Mouse (Mus musculus) spleen, postnatal 4 days (tissue): Measurements from ENCODE around the gene Pigw.

Experiments
- DNase-seq, 2 experiments: peaks; one replicate each; pipeline ENCODE4 v3.0.0; 2022; ENCODE audit warnings: low spot score in 2 of 2

Gene Pigw

GRCm38 (mm10) chr11:84879772-84880464 lies at the start of gene Pigw, which contains the start of gene Myo19:
Gene Pigw (minus strand): TSS chr11:84880285.
Gene Myo19 (plus strand): TSS chr11:84880148.
- DNase-seq: peak; percentile 83 to 91

DNA sequence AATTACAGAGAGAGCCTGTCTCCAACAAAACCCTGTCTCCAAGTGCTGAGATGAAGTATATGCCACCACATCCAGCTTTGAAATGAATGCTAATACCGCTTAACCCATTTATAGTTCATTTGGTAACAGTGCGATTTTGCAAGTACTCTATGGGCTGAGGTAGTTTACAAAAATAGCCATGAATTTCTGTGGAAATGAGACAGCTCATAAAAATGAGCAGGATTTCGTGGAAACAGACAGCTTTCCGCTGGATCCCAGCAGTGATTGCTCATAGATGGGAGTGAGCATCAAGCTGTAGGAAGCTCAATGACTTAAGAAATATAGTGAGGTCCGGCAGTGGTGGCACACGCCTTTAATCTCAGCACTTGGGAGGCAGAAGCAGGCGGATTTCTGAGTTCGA lies 40.9 kb upstream of the Pigw start:
- no peak for DNase-seq

DNA sequence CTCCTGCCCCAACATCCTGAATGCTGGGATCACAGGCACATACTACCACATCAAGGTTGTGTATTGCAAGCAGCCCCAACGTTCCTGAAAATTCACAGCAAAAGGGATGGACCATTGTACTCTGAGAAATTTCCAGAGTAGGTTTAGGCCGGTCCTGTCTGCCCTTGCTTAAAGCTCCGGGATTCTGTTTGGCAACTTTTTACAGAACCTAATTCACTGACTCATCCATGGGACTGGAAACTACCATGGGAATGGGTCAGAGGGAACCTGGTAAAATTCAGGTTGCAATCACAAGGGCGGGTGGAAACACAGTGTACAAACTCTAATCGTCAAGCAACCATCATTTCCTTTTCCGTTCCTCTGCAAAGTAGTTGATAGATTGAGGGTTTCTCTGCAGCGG lies 39.9 kb upstream of the Pigw start:
- DNase-seq: no peak

- peak; percentile 58 to 84 for DNase-seq
Measured at GRCm38 (mm10) chr11:84919276-84919675, 39.2 kb upstream of the Pigw start.

- peak; percentile 90 to 98 for DNase-seq
Measured at GRCm38 (mm10) chr11:84918425-84918824, 38.3 kb upstream of the Pigw start.

- no peak for DNase-seq
Measured at GRCm38 (mm10) chr11:84916703-84917300, 36.7 kb upstream of the Pigw start.

DNA sequence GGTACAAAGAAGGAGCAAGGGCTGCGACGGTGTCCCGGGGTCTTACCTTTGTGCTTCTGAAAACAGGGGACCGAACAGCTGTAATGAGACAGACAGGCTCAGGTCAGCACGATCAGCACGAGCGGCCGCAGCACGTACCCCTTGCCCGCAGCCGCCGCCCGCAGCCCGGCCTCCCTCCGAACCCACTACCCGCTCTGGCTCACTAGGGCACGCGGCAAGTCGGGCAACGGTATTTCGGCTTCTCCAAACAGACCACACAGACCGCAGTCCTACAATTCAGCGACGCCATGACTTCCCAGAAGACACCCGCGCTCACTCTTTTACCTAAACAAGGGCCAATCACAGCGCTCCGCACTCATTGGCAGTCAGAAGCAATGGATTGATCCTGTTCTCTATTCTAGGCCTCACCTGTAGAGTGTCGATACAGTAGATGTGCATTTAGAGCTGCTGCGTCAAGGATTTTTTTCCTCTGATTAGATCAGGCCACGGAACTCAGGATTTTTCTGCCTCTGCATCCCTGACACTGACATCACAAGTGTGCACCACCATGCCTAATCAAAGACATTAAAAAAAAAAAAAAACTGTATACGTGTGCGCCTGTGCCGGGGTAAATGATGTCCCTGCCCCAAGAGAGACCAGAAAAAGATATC lies 36.1 kb upstream of the Pigw start, which contains the start of gene Znhit3:
Gene Znhit3, minus strand, starts transcription at position 314 of the 650 bp plus-strand sequence.
- DNase-seq: peak; percentile 80 to 87

DNA sequence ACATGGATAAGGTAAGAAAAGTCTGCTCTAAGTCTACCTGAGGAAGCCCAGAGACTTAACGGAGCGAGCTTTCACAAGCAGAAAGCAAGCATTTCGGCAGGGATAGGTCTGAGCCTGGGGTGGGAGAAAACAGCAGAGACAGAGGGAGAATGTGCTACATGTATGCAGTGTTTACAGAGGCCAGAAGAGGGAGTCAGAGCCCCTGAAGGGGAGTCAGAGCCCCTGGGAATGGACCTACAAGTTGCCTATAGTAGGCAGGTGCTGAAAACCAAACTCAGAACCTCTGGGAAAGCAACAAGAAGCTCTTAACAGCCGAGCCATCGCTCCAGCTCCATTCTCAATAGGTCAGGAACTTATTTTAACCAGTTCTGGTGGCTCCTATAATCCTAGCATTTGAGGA lies 34.6 kb upstream of the Pigw start:
- no peak for DNase-seq

GRCm38 (mm10) chr11:84910411-84910810 lies 30.3 kb upstream of the Pigw start:
- DNase-seq: no peak

- DNase-seq: no peak
Measured at GRCm38 (mm10) chr11:84908480-84908879, 28.4 kb upstream of the Pigw start.

- DNase-seq: no peak
Measured at GRCm38 (mm10) chr11:84907081-84907480, 27.0 kb upstream of the Pigw start.

DNA sequence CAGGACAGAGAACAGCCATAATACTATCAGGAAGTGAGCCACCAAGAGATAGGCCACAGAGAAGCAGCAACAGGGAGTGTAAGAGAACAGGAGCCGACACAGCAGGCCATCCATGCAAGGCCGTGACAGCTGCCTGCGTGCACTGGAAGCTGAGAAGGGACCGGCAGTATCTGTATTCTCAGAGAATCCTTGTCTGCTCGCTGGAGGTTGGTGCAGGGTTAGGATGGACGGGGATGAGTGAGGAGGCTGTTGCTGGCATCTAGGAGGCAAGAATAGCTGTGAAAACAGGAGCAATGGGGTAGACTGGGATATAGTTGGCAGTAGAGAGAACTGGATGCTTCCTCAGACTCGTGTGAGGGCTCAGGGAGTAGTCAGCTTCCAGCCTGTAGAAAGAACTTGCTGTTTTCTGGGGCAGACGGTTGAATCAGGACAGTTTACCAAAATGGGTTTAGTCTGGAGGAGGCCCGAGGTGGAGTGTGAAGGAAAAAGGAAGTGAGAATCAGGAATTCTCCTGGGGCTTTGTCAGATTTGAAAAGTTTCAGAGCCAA lies 24.6 kb upstream of the Pigw start:
- DNase-seq: no peak

DNA sequence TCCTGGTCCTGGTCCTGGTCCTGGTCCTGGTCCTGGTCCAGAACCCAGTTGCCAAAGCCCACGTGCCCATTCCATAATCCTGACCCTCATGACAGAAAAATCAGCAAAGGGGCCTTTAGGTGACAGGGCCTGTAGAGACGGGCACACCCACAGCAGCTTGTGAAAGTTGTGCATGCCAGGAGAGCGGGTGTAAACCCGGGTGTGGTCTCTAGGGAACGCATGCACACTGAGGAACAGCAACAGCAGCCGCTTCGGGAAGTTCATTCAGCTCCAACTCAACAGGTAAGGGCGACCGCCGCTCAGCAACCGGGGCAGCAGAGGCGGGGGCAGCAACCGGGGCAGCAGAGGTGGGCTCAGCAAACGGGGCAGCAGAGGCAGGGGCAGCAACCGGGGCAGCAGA lies 13.0 kb upstream of the Pigw start:
- DNase-seq: no peak

- DNase-seq: no peak
Measured at GRCm38 (mm10) chr11:84891705-84892104, 11.6 kb upstream of the Pigw start.

DNA sequence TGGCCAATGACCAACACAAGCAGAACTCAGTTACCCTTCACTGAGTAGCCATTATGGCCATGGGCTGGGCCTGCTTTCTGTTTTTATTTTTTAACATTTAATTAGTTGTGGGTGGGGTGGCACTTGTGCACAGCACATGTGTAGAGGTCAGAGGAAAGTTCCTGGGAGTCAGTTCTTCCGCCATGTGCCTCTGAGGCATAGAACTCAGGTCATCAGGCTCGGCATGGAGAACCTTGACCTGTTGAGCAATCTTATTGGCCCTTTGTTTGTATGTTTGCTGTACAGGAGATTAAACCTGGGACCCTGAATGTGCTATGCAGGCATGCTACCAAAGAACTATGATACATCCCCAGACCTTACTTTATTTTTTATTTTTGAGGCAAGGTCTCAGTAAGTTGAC lies 9.4 kb upstream of the Pigw start:
- DNase-seq: no peak

DNA sequence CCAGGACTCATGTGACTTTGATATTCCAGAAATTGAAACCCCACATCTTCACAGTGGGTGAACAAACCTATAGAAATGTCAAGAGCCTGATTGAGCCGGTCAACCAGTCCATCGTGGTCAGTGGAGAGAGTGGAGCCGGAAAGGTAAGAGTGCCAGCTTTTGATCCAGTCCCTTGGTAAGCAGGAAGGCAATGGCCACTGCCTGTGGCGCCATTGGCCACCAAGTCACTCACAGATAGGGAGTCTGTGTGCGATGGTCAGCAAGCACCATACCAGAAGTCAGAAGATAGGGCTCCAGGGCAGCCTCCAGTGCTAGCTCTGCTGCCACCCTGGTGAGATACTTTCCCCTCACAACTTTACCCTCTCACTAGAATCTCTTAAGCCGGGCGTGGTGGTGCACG lies 7.9 kb upstream of the Pigw start:
- no peak for DNase-seq

GRCm38 (mm10) chr11:84886767-84887511 lies 6.9 kb upstream of the Pigw start:
- no peak for DNase-seq

DNA sequence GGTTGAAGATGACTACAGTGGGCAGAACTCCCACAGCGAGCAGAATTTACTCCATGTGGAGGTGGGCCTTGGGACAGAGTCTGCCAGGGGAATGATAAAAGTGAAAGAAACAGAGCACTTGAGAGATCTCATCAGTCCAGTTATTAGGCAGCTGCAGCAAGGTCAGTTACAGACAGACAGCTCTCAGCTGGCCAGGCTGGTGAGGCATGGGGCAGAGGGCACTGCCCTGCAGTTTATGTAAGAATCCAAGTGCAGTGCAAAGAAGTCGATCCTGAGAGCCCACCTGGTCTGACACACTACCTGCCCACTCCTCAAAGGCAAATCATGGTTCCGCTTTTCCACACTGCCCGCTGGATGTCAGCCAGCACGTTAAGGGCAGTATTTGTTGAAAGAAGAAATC lies 6.2 kb upstream of the Pigw start:
- DNase-seq: peak in 1 of 2 experiments; percentile 51

DNA sequence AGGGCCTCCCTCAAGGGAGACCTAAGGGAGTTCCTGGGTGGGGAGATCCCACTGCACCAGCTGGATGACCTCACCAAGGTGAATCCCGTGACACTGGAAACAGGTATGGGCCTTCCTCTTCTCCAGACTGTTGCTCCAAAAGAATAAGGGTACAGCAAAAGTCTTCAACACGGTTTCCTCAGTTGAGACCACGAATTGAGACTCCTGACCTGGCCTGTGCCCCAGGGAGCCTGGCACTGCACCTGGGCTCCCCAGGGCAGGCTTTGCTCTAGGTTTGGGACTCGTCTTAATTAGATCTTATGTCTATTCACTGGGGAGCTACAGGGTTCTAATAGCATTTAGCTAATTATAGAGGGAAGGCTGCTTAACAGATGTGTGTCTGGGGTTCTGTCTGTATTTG lies 5.2 kb upstream of the Pigw start:
- no peak for DNase-seq

DNA sequence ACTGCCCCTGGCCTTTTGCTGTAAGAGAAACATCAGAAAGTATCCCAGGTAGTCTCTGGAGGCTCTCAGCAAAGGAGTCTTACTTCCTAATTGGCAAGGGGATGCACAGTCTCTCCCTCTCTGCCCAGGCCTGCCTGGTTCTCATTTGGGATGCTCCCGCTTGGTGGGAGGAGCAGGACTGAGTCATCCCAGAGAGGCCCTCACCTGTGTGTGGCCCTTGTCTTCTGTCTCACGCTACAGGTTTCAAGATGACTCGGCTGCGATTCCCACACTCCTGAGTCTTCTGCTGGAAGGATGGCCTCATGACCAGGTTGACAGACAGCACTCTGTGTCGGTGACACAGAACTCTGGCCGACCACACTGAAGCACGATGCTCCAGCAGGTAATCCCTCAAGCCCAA lies 2.3 kb upstream of the Pigw start:
- peak in 1 of 2 experiments; percentile 58 for DNase-seq

GRCm38 (mm10) chr11:84880971-84881370 lies 886 bp upstream of the Pigw start:
- no peak for DNase-seq

GRCm38 (mm10) chr11:84880465-84880961 lies 428 bp upstream of the Pigw start:
- DNase-seq: peak; percentile 62 to 78
